Mouse (Mus musculus) cerebellum, adult 2 months (tissue): ENCODE data around the gene Rgs7bp.

Experiments
- CTCF ChIP-seq: fragments of 200-500 bp; IDR thresholded peaks from 2 replicates; pipeline ENCODE4 v1.5.1; 2011; ENCODE audit warnings: low read depth, mild to moderate bottlenecking, control low read depth, low read length, moderate library complexity, borderline replicate concordance; ENCODE audit not compliant: insufficient read depth
- POLR2A ChIP-seq: fragments of 200-500 bp; IDR thresholded peaks from 2 replicates; pipeline ENCODE4 v1.6.1; 2011; ENCODE audit warnings: low read length, control low read depth, borderline replicate concordance; ENCODE audit not compliant: insufficient read depth

DNA sequence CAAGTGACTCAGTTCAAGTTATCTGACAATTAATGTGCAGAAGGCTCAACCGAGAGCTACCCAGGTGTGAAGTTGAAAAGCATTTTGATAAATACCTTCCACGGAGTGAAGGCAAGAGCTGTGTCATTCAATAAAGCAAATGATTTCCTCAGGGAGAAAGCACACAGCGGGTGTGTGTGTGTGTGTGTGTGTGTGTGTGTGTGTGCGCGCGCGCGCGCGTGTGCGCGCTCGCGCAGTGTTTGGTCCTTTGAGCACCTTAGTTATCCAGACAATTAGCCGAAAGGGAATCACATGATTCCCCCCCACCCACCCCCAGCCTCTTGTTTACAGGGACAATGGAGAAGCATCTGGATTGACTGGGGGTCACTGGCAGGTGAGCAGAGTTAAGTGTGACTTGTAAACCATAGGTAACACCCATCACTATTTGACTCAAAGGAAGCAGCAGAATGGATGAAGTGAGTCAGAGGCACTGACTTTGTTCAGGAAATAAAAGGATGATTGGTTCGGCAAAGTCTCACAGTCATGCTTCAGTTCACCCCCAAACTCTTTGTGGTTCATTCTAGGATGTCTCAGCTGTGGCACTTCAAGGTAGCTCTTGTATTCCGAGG, 140.3 kb downstream of the Rgs7bp start:
- TF ChIP-seq POLR2A = no peak
- TF ChIP-seq CTCF = no peak
